Mouse (Mus musculus) inflammation-experienced regulatory T-cells, adult 16 weeks (primary cell): Measurements from ENCODE around the gene Tubb5. TPM values are rescaled to one million over a fixed set of nuclear protein-coding genes. Genes with fewer than 3 reads are reported as not detected.

Source experiments
- polyA plus RNA-seq: library from polyadenylated mRNA; unstranded; fragments of 100-300 nt; shearing (Covaris generic); gene quantifications from one replicate; pipeline ENCODE4 v1.2.1, GENCODE M21; 2017

Tubb5 gene
- 127 TPM for polyA plus RNA-seq

GRCm38 (mm10) chr17:35838122-35838544 lies at the start of gene Tubb5:
Gene Tubb5, minus strand, starts transcription at chr17:35838306.

DNA sequence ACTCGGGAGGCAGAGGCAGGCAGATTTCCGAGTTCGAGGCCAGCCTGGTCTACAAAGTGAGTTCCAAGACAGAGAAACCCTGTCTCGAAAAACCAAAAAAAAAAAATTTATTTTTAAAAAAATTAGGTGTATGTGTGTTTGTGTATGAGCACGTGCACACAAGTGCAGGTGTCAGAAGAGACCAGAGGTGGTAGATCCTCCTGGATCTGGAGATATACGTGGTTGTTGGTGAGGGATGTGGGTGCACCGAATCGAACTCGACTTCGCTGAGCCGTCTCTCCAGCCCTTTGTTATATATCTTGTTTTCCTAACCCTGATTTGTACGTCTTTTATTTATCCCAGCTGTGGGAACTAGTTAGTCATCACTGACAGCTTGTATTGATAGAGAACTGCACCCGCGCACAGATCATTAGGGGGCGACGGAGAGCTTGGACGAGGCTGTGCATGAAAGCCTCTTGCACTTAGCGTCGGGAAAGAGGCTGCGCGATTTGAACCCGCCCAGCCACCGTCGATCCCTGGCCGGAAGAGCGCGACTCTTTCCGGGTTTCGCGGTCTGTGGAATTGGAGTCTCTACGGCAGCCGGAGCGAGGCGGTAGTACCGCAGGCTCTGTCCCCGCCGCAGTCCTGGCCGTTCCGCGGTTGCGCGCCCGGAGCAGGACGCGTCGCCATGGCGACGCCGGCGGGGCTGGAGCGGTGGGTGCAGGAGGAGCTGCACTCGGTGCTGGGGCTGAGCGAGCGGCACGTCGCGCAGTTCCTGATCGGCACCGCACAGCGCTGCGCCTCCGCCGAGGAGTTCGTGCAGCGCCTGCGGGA lies 41.3 kb upstream of the Tubb5 start, which contains the start of gene Dhx16:
Gene Dhx16, plus strand, starts transcription at position 575 of the 813 bp plus-strand sequence.

GRCm38 (mm10) chr17:35865481-35866280 lies 27.6 kb upstream of the Tubb5 start, which contains the start of gene Ppp1r18:
Gene Ppp1r18, plus strand, starts transcription at chr17:35865593.

GRCm38 (mm10) chr17:35861198-35861857 lies 23.2 kb upstream of the Tubb5 start, which contains the start of gene Nrm:
Gene Nrm, plus strand, starts transcription at chr17:35861318.

DNA sequence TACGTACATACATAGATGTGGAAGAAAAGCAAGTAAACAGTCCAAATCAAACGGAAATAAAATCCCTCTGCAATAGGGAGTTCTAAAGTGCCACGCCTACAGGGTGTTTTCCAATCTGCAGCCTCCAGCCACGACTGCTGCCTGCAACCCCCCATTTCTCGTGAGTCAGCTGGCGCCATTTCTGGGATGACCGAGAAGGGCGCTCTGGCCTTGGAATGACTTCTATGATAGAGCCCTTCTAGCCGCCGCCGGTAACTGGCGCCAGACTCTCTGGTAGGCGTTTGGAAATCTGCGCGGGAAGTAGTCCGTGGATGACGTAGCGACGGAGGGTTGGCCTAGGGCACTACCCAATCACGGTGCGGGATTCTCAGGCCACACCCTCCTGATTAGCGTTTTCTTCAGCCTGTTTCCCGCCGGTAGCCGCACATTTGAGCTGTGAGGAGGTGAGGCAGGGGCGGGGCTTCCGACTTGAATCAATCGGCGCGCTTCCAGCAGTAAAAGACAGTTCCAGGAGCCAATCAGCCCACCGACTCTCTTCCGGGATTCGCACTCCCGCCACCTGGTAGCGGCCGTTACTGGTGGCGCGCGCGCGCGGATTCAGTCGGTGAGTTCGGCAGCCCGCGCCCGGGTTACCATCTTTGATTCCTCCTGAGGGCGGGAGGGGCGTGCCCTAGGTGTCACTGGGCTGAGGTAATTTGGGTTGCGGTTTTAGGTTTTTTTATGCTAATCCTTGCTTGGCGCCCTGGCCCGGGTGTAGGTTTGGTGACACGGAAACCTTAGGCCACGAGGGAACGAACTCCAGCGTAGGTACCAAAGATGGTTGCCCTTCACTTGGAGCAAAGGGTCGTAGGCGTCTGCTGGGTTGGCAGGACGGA lies 3.2 kb upstream of the Tubb5 start, which contains the start of gene Mdc1:
Gene Mdc1, plus strand, starts transcription at position 440 of the 875 bp plus-strand sequence.

DNA sequence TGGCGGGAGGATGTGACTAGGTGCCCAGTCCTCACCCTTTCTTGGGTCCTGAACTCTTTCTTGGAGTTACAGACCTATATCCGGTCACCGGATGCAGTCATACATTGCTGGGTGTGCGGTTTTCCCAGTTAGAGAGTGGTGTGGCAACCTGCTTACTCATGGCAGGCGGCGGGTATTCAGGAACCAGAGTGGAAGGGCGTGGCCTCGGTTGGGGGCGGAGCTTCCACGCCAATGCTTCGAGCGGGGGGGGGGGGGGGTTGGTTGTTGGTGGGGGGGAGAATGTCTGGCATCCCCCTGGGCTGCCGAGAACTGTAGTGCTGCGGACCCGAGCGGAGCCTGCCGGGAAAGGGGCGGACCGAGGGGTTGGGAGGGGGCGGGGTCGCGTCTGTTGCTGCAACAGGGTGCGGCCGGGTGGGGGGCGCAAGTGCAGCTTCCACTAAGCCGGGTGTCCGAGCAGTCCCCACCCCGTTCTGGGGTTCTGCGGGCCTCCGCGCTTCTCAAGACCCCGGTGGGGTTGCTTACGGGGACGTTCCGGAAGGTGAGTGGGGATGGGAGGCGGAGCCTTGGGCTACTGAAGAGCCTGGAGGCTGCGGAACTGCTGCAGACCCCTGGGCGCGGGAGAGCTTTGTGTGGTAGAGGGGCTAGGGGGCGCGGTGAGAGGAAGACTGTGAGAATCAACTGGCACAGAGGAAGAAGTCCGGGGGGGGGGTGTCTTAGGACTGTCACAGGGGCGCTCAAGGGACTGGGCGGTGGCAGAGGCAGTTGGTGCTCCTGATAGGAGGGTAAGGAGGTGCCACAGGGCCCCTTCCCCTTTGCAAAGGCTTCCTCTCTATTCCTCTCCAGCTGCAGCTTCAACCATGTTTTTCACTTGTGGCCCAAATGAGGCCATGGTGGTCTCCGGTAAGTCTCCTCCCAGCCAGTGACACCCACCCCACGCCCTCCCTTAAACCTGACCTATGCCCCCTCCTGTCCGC lies 14.9 kb downstream of the Tubb5 start, which contains the start of gene Flot1:
Gene Flot1, plus strand, starts transcription at position 267 of the 974 bp plus-strand sequence.

GRCm38 (mm10) chr17:35821439-35822430 lies 16.4 kb downstream of the Tubb5 start, which contains the start of gene Ier3:
Gene Ier3, plus strand, starts transcription at chr17:35821684.

Other genes with a start within 250 kb of the Tubb5 start
- gene Sfta2, start 236.8 kb downstream of the Tubb5 start, polyA plus RNA-seq: not detected
- not detected for gene Gm9573, start 211.7 kb downstream of the Tubb5 start, polyA plus RNA-seq
- gene Mucl3, start 194.6 kb downstream of the Tubb5 start, polyA plus RNA-seq: 0.15 TPM
- 33.5 TPM for gene Vars2, start 170.7 kb downstream of the Tubb5 start, polyA plus RNA-seq
- 27.5 TPM for gene Gtf2h4, start 164.6 kb downstream of the Tubb5 start, polyA plus RNA-seq
- gene Ddr1, start 133.7 kb downstream of the Tubb5 start, polyA plus RNA-seq: 8.4 TPM
- 2.0 TPM for gene Ier3, start 16.6 kb downstream of the Tubb5 start, polyA plus RNA-seq
- gene Flot1, start 15.1 kb downstream of the Tubb5 start, polyA plus RNA-seq: 55.9 TPM
- 23.5 TPM for gene Mdc1, start 3.2 kb upstream of the Tubb5 start, polyA plus RNA-seq
- gene Nrm, start 23.0 kb upstream of the Tubb5 start, polyA plus RNA-seq: 29.0 TPM
- gene Ppp1r18, start 27.3 kb upstream of the Tubb5 start, polyA plus RNA-seq: 605 TPM
- gene Dhx16, start 41.5 kb upstream of the Tubb5 start, polyA plus RNA-seq: 23.5 TPM
- 40.7 TPM for gene 2310061I04Rik, start 59.1 kb upstream of the Tubb5 start, polyA plus RNA-seq
- gene Atat1, start 71.8 kb upstream of the Tubb5 start, polyA plus RNA-seq: 22.1 TPM
- gene Mrps18b, start 78.1 kb upstream of the Tubb5 start, polyA plus RNA-seq: 85.8 TPM
- gene Ppp1r10, start 78.1 kb upstream of the Tubb5 start, polyA plus RNA-seq: 59.3 TPM
- gene Abcf1, start 131.5 kb upstream of the Tubb5 start, polyA plus RNA-seq: 174 TPM
- gene Gnl1, start 141.5 kb upstream of the Tubb5 start, polyA plus RNA-seq: 20.4 TPM
- 23.3 TPM for gene Prr3, start 141.9 kb upstream of the Tubb5 start, polyA plus RNA-seq
- gene H2-T24, start 182.3 kb upstream of the Tubb5 start, polyA plus RNA-seq: 19.4 TPM
- 776 TPM for gene H2-T23, start 194.5 kb upstream of the Tubb5 start, polyA plus RNA-seq
- 250 TPM for gene H2-T22, start 204.4 kb upstream of the Tubb5 start, polyA plus RNA-seq
- 0.24 TPM for gene Gm6034, start 204.7 kb upstream of the Tubb5 start, polyA plus RNA-seq
- 0.30 TPM for gene Gm11127, start 220.1 kb upstream of the Tubb5 start, polyA plus RNA-seq